Mouse (Mus musculus) B cell, adult 67 days (primary cell): ENCODE results near the gene Tmem9b. TPM values are rescaled to one million over a fixed set of nuclear protein-coding genes. Genes with fewer than 3 reads are reported as not detected.

ENCODE experiments used
- total RNA-seq, 2 experiments: library from RNA; stranded (reverse); gene quantifications; 4 replicates each; pipeline ENCODE4 v1.2.4; 2023

The Tmem9b gene
- total RNA-seq, result 10 to 100 TPM; 27.8 to 28.2 TPM

GRCm38 (mm10) chr7:109752008-109752925 lies at the start of gene Tmem9b:
Gene Tmem9b (minus strand): TSS chr7:109752875.

GRCm38 (mm10) chr7:109781470-109782203 lies 29.0 kb upstream of the Tmem9b start, which contains the start of gene Nrip3:
Gene Nrip3 (minus strand): TSS chr7:109782025.

GRCm38 (mm10) chr7:109731626-109732025 lies 21.0 kb downstream of the Tmem9b start, which contains the start of gene Ascl3:
Gene Ascl3 (minus strand): TSS chr7:109731726.

GRCm38 (mm10) chr7:109723697-109724096 lies 29.0 kb downstream of the Tmem9b start, which contains the start of gene BC051019:
Gene BC051019 (minus strand): TSS chr7:109723850.

GRCm38 (mm10) chr7:109703190-109704015 lies 49.3 kb downstream of the Tmem9b start, which contains the start of the genes St5 and Akip1:
Gene St5 (minus strand): TSS chr7:109703605.
Gene Akip1 (plus strand): TSS chr7:109703690.

Other genes with a start within 250 kb of the Tmem9b start
- gene Trim66, start 244.7 kb downstream of the Tmem9b start, total RNA-seq, result under 1 TPM; 0.36 to 0.46 TPM
- gene Rpl27a, start 233.7 kb downstream of the Tmem9b start, total RNA-seq, result 100 to 1,000 TPM; 513 to 551 TPM
- under 1 TPM in 1 of 2 experiments, not detected in 1; 0.12 TPM for gene St5, start 49.3 kb downstream of the Tmem9b start, total RNA-seq
- 10 to 100 TPM; 11.1 to 14.6 TPM for gene Akip1, start 49.2 kb downstream of the Tmem9b start, total RNA-seq
- gene BC051019, start 29.0 kb downstream of the Tmem9b start, total RNA-seq, result not detected
- not detected for gene Ascl3, start 21.1 kb downstream of the Tmem9b start, total RNA-seq
- gene Nrip3, start 29.1 kb upstream of the Tmem9b start, total RNA-seq, result not detected
- gene Scube2, start 112.8 kb upstream of the Tmem9b start, total RNA-seq, result not detected
- 100 to 1,000 TPM in 1 of 2 experiments, 10 to 100 TPM in 1; 97.8 to 136 TPM for gene Dennd5a, start 207.6 kb upstream of the Tmem9b start, total RNA-seq
- gene Tmem41b, start 234.1 kb upstream of the Tmem9b start, total RNA-seq, result 10 to 100 TPM; 51.9 to 59.6 TPM